Mouse (Mus musculus): ENCODE measurements at regions not wholly inside any gene's neighbourhood (a gene's known extent, or its start where the extent isn't known, plus 50 kb on each side); places are given as distances from the start of the nearest gene placed in this dataset.

DNA sequence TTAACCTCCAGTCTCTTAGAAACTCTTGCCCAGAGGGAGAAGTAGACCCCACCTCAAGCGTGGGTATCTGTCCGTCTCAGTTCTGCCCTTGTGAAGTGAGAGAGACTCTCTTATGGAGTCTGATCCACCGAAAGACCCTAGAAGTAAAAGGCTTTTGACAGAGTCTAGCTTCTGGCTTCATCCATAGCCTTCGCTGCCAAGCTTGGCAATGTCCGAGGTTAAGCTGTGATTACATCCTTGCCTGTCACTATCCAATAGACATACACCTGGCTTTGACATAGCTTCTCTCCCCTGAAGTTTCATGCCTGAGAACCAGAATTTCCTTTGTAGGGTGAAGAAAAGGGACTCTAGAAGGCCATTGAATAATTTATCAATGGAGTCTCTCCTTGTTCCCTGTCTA is 230.9 kb downstream of the Wnt5a start:
- no peak overlapping the region for H3K4me2 ChIP-seq (ENCODE audit: low read depth, low read length)
- WGBS = 92% methylated on average over 5 of the region's 5 CpGs
- DNase-seq (ENCODE audit: low spot score) (no peak), ATAC-seq (ENCODE audit: low read depth) (no peak)
- H3K4me3 ChIP-seq (ENCODE audit: low read depth, low read length) = no peak overlapping the region
- no peak overlapping the region for H3K27ac ChIP-seq (replicated peaks; ENCODE audit: low read depth, low read length)
- H3K36me3 ChIP-seq (ENCODE audit: control insufficient read depth, insufficient read depth, low read length) = no peaks in the 10 kb centered on the region
- H3K9ac ChIP-seq (ENCODE audit: low read depth, low read length) = no peak overlapping the region
- H3K4me1 ChIP-seq (ENCODE audit: control insufficient read depth, insufficient read depth, low read length) = no peaks in the 10 kb centered on the region
- no peaks in the 10 kb centered on the region for H3K27me3 ChIP-seq (replicated peaks; ENCODE audit: control insufficient read depth, insufficient read depth, low read length)
- no peaks in the 10 kb centered on the region for H3K9me3 ChIP-seq (ENCODE audit: control insufficient read depth, low read length)

DNA sequence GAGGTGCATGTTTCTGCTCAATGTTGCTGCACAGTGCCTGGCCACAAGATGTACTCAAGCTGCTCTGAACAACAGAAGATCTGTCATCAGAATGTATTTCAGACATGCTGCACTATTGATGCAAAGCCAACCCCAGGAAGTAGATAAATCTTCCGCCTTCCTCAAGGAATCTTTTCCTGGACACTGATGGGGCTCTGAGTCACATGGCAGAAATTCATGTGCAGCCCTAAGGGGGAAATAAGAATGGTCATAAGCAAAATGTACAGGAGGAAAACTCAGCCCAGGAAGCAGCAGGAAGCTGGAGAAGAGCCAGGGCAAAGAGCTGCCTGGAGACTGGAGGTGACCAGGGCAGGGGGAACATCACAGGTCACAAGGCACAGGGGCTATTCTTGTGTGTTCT is 235.5 kb downstream of the Wnt5a start:
- H3K4me1 ChIP-seq (ENCODE audit: control insufficient read depth, insufficient read depth, low read length) = no peaks in the 10 kb centered on the region
- H3K9ac ChIP-seq (ENCODE audit: low read depth, low read length) = no peak overlapping the region
- H3K36me3 ChIP-seq (ENCODE audit: control insufficient read depth, insufficient read depth, low read length) = no peaks in the 10 kb centered on the region
- no peak for ATAC-seq (ENCODE audit: low read depth)
- no peaks in the 10 kb centered on the region for H3K9me3 ChIP-seq (ENCODE audit: control insufficient read depth, low read length)
- no peak overlapping the region for H3K4me3 ChIP-seq (ENCODE audit: low read depth, low read length)
- DNase-seq (ENCODE audit: low spot score) = no peak
- WGBS = 71% methylated on average over 1 of the region's 1 CpGs
- no peak overlapping the region for H3K27ac ChIP-seq (replicated peaks; ENCODE audit: low read depth, low read length)
- H3K4me2 ChIP-seq (ENCODE audit: low read depth, low read length) = no peak overlapping the region
- H3K27me3 ChIP-seq (replicated peaks; ENCODE audit: control insufficient read depth, insufficient read depth, low read length) = no peaks in the 10 kb centered on the region

DNA sequence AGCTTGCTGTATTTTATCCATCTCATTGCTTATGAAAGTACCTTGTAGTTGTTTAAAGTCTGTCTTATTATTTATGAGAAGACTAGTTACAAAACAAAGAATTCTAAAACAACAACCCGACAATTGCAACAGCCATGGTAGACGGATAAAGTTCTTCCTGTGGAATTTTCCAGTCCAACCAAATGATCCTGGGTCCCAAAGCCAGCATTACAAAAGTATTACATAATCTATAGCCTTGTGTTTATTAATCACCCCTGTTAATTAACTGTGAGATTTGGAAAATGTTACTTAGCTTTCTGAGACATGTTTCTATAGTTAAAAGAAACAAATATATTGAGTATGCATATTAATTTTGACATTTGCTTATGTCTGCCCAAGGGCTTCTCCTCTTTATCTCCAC is 236.9 kb downstream of the Wnt5a start:
- Histone ChIP-seq H3K9ac (ENCODE audit: low read depth, low read length) (no peak overlapping the region), H3K36me3 (ENCODE audit: control insufficient read depth, insufficient read depth, low read length) (no peaks in the 10 kb centered on the region), H3K4me1 (ENCODE audit: control insufficient read depth, insufficient read depth, low read length) (no peaks in the 10 kb centered on the region), H3K9me3 (ENCODE audit: control insufficient read depth, low read length) (no peaks in the 10 kb centered on the region), H3K4me2 (ENCODE audit: low read depth, low read length) (no peak overlapping the region), H3K27ac (replicated peaks; ENCODE audit: low read depth, low read length) (no peak overlapping the region), H3K4me3 (ENCODE audit: low read depth, low read length) (no peak overlapping the region), H3K27me3 (replicated peaks; ENCODE audit: control insufficient read depth, insufficient read depth, low read length) (no peaks in the 10 kb centered on the region)
- WGBS = 82% methylated on average over 2 of the region's 2 CpGs
- ATAC-seq (ENCODE audit: low read depth) (no peak), DNase-seq (ENCODE audit: low spot score) (no peak)

DNA sequence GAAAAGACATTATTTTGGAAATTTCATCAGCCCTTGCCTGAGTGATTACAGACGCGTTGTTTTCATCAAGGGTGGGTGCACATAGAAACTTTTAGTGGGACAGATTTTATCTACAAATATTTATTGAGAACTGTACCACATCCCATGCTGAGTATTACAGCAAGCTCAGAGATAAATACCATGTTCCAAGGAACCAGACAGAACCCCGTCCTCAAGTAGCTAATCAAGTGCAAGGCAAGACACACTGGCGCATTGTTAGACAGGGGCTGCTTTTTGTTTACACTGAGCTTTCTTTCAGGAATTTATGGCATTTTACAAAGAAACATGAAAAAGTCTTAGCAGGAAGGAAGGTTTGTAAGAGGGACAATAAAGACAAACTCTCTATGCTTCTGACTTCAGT is 239.1 kb downstream of the Wnt5a start:
- no peak overlapping the region for H3K4me3 ChIP-seq (ENCODE audit: low read depth, low read length)
- no peaks in the 10 kb centered on the region; the same call in 1 of the 2 replicates for H3K4me1 ChIP-seq (ENCODE audit: control insufficient read depth, insufficient read depth, low read length)
- H3K4me2 ChIP-seq (ENCODE audit: low read depth, low read length) = no peak overlapping the region
- H3K27ac ChIP-seq (replicated peaks; ENCODE audit: low read depth, low read length) = no peak overlapping the region
- no peak for ATAC-seq (ENCODE audit: low read depth)
- H3K36me3 ChIP-seq (ENCODE audit: control insufficient read depth, insufficient read depth, low read length) = no peaks in the 10 kb centered on the region
- H3K27me3 ChIP-seq (replicated peaks; ENCODE audit: control insufficient read depth, insufficient read depth, low read length) = no peaks in the 10 kb centered on the region
- DNase-seq (ENCODE audit: low spot score) = no peak
- H3K9me3 ChIP-seq (ENCODE audit: control insufficient read depth, low read length) = no peaks in the 10 kb centered on the region
- 59% methylated on average over 4 of the region's 4 CpGs for WGBS
- no peak overlapping the region for H3K9ac ChIP-seq (ENCODE audit: low read depth, low read length)

DNA sequence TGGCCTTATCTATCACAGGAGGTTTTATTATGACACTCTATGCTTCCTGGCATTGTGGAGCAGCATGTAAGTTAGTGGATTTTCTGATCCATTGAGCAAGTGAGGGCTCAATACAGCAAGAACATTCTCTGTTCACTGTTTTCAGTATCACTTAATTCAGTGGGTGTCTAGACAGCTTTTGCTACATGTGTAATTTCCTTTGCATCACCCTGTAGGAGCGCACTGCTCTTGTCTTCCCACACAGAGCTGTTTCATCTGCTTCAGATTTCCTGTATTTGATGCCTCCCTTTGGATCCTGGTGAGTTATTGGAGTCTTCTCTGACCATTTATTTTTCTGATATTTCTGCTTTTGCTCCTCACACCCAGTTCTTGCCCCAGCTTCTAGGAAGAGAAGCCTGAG is 245.8 kb downstream of the Wnt5a start:
- WGBS = 77% methylated on average over 1 of the region's 1 CpGs
- H3K27me3 ChIP-seq (replicated peaks; ENCODE audit: control insufficient read depth, insufficient read depth, low read length) = no peaks in the 10 kb centered on the region
- ATAC-seq (ENCODE audit: low read depth) (no peak), DNase-seq (ENCODE audit: low spot score) (no peak)
- H3K9ac ChIP-seq (ENCODE audit: low read depth, low read length) = no peak overlapping the region
- H3K9me3 ChIP-seq (ENCODE audit: control insufficient read depth, low read length) = no peaks in the 10 kb centered on the region
- H3K4me2 ChIP-seq (ENCODE audit: low read depth, low read length) = no peak overlapping the region
- H3K4me1 ChIP-seq (ENCODE audit: control insufficient read depth, insufficient read depth, low read length) = no peaks in the 10 kb centered on the region; the same call in 1 of the 2 replicates
- H3K36me3 ChIP-seq (ENCODE audit: control insufficient read depth, insufficient read depth, low read length) = no peaks in the 10 kb centered on the region
- H3K27ac ChIP-seq (replicated peaks; ENCODE audit: low read depth, low read length) = no peak overlapping the region
- no peak overlapping the region for H3K4me3 ChIP-seq (ENCODE audit: low read depth, low read length)

DNA sequence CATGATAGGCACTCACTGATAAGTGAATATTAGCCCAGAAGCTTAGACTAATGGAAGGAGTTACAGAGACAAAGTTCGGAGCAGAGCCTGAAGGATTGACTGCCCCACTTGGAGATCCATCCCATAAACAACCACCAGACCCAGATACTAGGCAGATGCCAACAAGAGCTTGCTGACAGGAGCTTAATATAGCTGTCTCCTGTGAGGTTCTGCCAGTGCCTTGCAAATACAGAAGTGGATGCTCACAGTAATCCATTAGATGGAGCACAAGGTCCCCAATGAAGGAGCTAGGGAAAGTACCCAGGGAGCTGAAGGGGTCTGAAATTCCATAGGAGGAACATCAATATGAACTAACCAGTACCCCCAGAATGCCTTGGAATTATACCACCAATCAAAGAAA is 252.8 kb upstream of the Lrtm1 start:
- no peak overlapping the region for H3K4me3 ChIP-seq (ENCODE audit: low read depth, low read length)
- no peaks in the 10 kb centered on the region for H3K9me3 ChIP-seq (ENCODE audit: control insufficient read depth, low read length)
- H3K27ac ChIP-seq (replicated peaks; ENCODE audit: low read depth, low read length) = no peak overlapping the region
- H3K36me3 ChIP-seq (ENCODE audit: control insufficient read depth, insufficient read depth, low read length) = no peaks in the 10 kb centered on the region
- H3K27me3 ChIP-seq (replicated peaks; ENCODE audit: control insufficient read depth, insufficient read depth, low read length) = no peaks in the 10 kb centered on the region
- H3K4me1 ChIP-seq (ENCODE audit: control insufficient read depth, insufficient read depth, low read length) = no peaks in the 10 kb centered on the region
- no peak overlapping the region for H3K9ac ChIP-seq (ENCODE audit: low read depth, low read length)
- DNase-seq (ENCODE audit: low spot score) (no peak), ATAC-seq (ENCODE audit: low read depth) (no peak)
- WGBS = 95% methylated on average over 1 of the region's 1 CpGs
- no peak overlapping the region for H3K4me2 ChIP-seq (ENCODE audit: low read depth, low read length)

DNA sequence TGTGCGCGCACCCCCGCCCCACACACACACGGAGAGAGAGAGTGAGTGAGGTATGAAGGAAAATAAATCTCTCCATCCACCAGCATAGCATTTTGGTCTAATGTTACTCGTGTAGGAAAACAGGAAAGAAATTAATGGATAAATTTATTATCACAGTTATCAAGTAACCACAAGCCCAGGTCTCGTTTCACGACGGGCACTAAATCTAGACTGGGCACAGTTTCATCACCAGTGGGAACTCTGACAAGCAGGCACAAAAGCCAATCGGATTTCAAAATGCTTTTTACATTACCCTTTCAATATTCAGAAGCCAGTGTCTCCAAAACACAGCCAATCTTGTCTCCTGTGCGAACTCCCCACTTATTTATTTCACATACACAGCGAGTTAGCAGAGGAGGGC is 244.9 kb upstream of the Lrtm1 start:
- DNase-seq (ENCODE audit: low spot score) (no peak), ATAC-seq (ENCODE audit: low read depth) (no peak)
- no peaks in the 10 kb centered on the region for H3K27me3 ChIP-seq (replicated peaks; ENCODE audit: control insufficient read depth, insufficient read depth, low read length)
- no peaks in the 10 kb centered on the region for H3K36me3 ChIP-seq (ENCODE audit: control insufficient read depth, insufficient read depth, low read length)
- H3K9me3 ChIP-seq (ENCODE audit: control insufficient read depth, low read length) = no peaks in the 10 kb centered on the region
- no peak overlapping the region for H3K4me2 ChIP-seq (ENCODE audit: low read depth, low read length)
- peaks cover 21% of the 10 kb centered on the region; the same call in 1 of the 2 replicates for H3K4me1 ChIP-seq (ENCODE audit: control insufficient read depth, insufficient read depth, low read length)
- H3K9ac ChIP-seq (ENCODE audit: low read depth, low read length) = no peak overlapping the region
- no peak overlapping the region for H3K4me3 ChIP-seq (ENCODE audit: low read depth, low read length)
- no peak overlapping the region for H3K27ac ChIP-seq (replicated peaks; ENCODE audit: low read depth, low read length)
- WGBS = 55% methylated on average over 11 of the region's 11 CpGs

DNA sequence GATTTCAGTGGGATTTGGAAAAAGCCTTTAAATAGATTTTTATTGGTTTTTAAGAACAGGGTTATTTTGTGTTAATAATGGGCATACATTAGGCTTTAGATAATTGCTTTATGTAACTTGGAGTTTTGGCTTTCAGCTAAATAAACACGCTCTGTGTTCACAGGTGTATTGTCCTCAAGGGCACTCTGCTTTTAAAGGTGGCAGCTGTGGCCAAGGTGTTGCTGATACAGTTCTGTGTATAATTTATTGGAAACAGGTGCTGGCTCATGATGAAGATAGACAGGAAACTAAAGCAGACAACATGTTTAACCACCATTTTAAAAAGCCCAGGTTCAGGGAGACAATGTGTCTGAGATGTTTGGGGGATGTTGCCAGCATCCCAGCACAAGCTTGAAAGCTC is 242.3 kb upstream of the Lrtm1 start:
- Histone ChIP-seq H3K36me3 (ENCODE audit: control insufficient read depth, insufficient read depth, low read length) (no peaks in the 10 kb centered on the region), H3K27me3 (replicated peaks; ENCODE audit: control insufficient read depth, insufficient read depth, low read length) (no peaks in the 10 kb centered on the region), H3K4me1 (ENCODE audit: control insufficient read depth, insufficient read depth, low read length) (peaks cover 21% of the 10 kb centered on the region; the same call in 1 of the 2 replicates), H3K9ac (ENCODE audit: low read depth, low read length) (no peak overlapping the region), H3K4me2 (ENCODE audit: low read depth, low read length) (no peak overlapping the region), H3K4me3 (ENCODE audit: low read depth, low read length) (no peak overlapping the region), H3K9me3 (ENCODE audit: control insufficient read depth, low read length) (no peaks in the 10 kb centered on the region), H3K27ac (replicated peaks; ENCODE audit: low read depth, low read length) (no peak overlapping the region)
- WGBS = 49% methylated on average over 1 of the region's 1 CpGs
- ATAC-seq (ENCODE audit: low read depth) = no peak
- DNase-seq (ENCODE audit: low spot score) = no peak

DNA sequence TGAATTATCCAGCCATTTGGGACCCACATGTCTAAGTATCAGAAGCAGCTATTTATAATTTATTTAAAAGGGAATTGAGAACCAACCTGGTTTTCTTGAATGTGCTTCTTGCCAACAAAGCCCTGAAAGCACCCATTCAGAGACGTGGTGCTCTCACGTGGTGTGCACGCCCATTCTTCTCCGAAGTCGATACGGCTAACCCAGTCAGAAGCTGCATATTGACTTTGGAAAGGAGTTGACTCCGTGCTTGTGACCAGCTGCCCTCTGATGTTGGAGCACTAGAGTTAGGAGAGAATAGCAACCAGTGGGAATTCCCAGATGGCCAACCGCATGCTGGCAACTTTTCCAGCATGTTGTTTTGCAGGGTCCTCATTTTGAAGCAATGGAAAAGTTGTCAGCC is 240.2 kb upstream of the Lrtm1 start:
- no peak overlapping the region; the same call in 1 of the 2 replicates for H3K27ac ChIP-seq (replicated peaks; ENCODE audit: low read depth, low read length)
- H3K36me3 ChIP-seq (ENCODE audit: control insufficient read depth, insufficient read depth, low read length) = no peaks in the 10 kb centered on the region
- no peak overlapping the region for H3K9ac ChIP-seq (ENCODE audit: low read depth, low read length)
- 81% methylated on average over 8 of the region's 8 CpGs for WGBS
- no peak for ATAC-seq (ENCODE audit: low read depth)
- H3K4me2 ChIP-seq (ENCODE audit: low read depth, low read length) = no peak overlapping the region
- no peaks in the 10 kb centered on the region for H3K9me3 ChIP-seq (ENCODE audit: control insufficient read depth, low read length)
- DNase-seq (ENCODE audit: low spot score) = no peak
- no peaks in the 10 kb centered on the region for H3K27me3 ChIP-seq (replicated peaks; ENCODE audit: control insufficient read depth, insufficient read depth, low read length)
- no peak overlapping the region for H3K4me3 ChIP-seq (ENCODE audit: low read depth, low read length)
- H3K4me1 ChIP-seq (ENCODE audit: control insufficient read depth, insufficient read depth, low read length) = peaks cover 21% of the 10 kb centered on the region; the same call in 1 of the 2 replicates
